Mouse (Mus musculus): ENCODE data around the gene Sox12.

Gene Sox12

GRCm38 (mm10) chr2:152406126-152406525 is 8.3 kb upstream of the Sox12 start:
- under 1% methylated on average over 19 of the region's 19 CpGs for WGBS

GRCm38 (mm10) chr2:152399122-152399542 is 1.3 kb upstream of the Sox12 start:
- WGBS = 4% methylated on average over 13 of the region's 13 CpGs

GRCm38 (mm10) chr2:152398691-152399090 is 828 bp upstream of the Sox12 start:
- under 1% methylated on average over 38 of the region's 38 CpGs for WGBS

GRCm38 (mm10) chr2:152397004-152397589 is 766 bp downstream of the Sox12 start:
- WGBS = under 1% methylated on average over 76 of the region's 77 CpGs

GRCm38 (mm10) chr2:152396110-152397003 is 1.5 kb downstream of the Sox12 start:
- WGBS = 2% methylated on average over 44 of the region's 46 CpGs

GRCm38 (mm10) chr2:152395271-152395920 is 2.5 kb downstream of the Sox12 start:
- WGBS = 12% methylated on average over 13 of the region's 13 CpGs

- 52% methylated on average over 9 of the region's 9 CpGs for WGBS
These were observed 4.4 kb downstream of the Sox12 start for GRCm38 (mm10) chr2:152393225-152394017.

GRCm38 (mm10) chr2:152392786-152393185 is 5.1 kb downstream of the Sox12 start:
- 13% methylated on average over 3 of the region's 3 CpGs for WGBS

- WGBS = 92% methylated on average over 4 of the region's 4 CpGs
These were observed 13.7 kb downstream of the Sox12 start for GRCm38 (mm10) chr2:152384191-152384590.

- WGBS = 3% methylated on average over 16 of the region's 16 CpGs
These were observed 21.5 kb downstream of the Sox12 start, which contains the start of gene Nrsn2 for GRCm38 (mm10) chr2:152376345-152376741. Gene Nrsn2, minus strand, starts transcription at chr2:152376638.

GRCm38 (mm10) chr2:152375652-152376344 is 22.1 kb downstream of the Sox12 start:
- WGBS = 21% methylated on average over 21 of the region's 21 CpGs

GRCm38 (mm10) chr2:152373547-152373946 is 24.3 kb downstream of the Sox12 start:
- 77% methylated on average over 9 of the region's 9 CpGs for WGBS

GRCm38 (mm10) chr2:152372661-152373060 is 25.2 kb downstream of the Sox12 start:
- 83% methylated on average over 4 of the region's 4 CpGs for WGBS

- WGBS = 66% methylated on average over 7 of the region's 7 CpGs
These were observed 25.8 kb downstream of the Sox12 start for GRCm38 (mm10) chr2:152372104-152372503.

GRCm38 (mm10) chr2:152368532-152369140 is 29.2 kb downstream of the Sox12 start:
- 33% methylated on average over 14 of the region's 14 CpGs for WGBS

- WGBS = 77% methylated on average over 5 of the region's 5 CpGs
These were observed 29.9 kb downstream of the Sox12 start for GRCm38 (mm10) chr2:152367917-152368316.

- WGBS = 9% methylated on average over 17 of the region's 17 CpGs
These were observed 34.4 kb downstream of the Sox12 start for GRCm38 (mm10) chr2:152363245-152364147.

- 90% methylated on average over 8 of the region's 8 CpGs for WGBS
These were observed 36.7 kb downstream of the Sox12 start for GRCm38 (mm10) chr2:152361193-152361592.

- WGBS = 60% methylated on average over 7 of the region's 7 CpGs
These were observed 37.5 kb downstream of the Sox12 start for GRCm38 (mm10) chr2:152360271-152360775.

Measured in cerebral cortex, adult 2 months (tissue).